Mouse (Mus musculus) liver, postnatal 0 days (tissue): ENCODE results near the gene Gm10974. TPM values are rescaled to one million over a fixed set of nuclear protein-coding genes. Genes with fewer than 3 reads are reported as not detected.

Source experiments
- ATAC-seq: fragments of 200-750 bp; cut with Nextera tagmentation; 2 replicates; pipeline ENCODE4 v1.8.0; 2017; ENCODE audit warnings: mild to moderate bottlenecking, moderate library complexity
- DNase-seq: peaks from one replicate; pipeline ENCODE4 v3.0.0-alpha.2; 2016
- H3K27ac ChIP-seq: fragments of 300-500 bp; sonication (generic); 2 replicates; pipeline ENCODE4 v1.5.1; 2014; ENCODE audit warnings: antibody characterized with exemption, moderate library complexity, mild to moderate bottlenecking, low read depth
- H3K27me3 ChIP-seq: fragments of 300-500 bp; sonication (generic); 2 replicates; pipeline ENCODE4 v1.6.1; 2014; ENCODE audit warnings: low read length, control low read depth, mixed read lengths; ENCODE audit not compliant: insufficient read depth
- H3K36me3 ChIP-seq: fragments of 300-500 bp; sonication (generic); replicated peaks from 2 replicates; pipeline ENCODE4 v1.6.1; 2014; ENCODE audit warnings: mild to moderate bottlenecking, control low read depth, low read length, moderate library complexity, mixed read lengths; ENCODE audit not compliant: insufficient read depth
- H3K4me1 ChIP-seq: fragments of 300-500 bp; sonication (generic); 2 replicates; pipeline ENCODE4 v1.6.1; 2014; ENCODE audit warnings: antibody characterized with exemption, mild to moderate bottlenecking, control low read depth; ENCODE audit not compliant: insufficient read depth
- H3K4me2 ChIP-seq: fragments of 300-500 bp; sonication (generic); 2 replicates; pipeline ENCODE4 v1.6.1; 2014; ENCODE audit warnings: low read depth, mild to moderate bottlenecking, low read length, moderate library complexity, mixed read lengths
- H3K4me3 ChIP-seq: fragments of 300-500 bp; sonication (generic); 2 replicates; pipeline ENCODE4 v1.5.1; 2014; ENCODE audit warnings: low read depth, low read length
- H3K9ac ChIP-seq: fragments of 300-500 bp; sonication (generic); replicated peaks from 2 replicates; pipeline ENCODE4 v1.6.1; 2014; ENCODE audit warnings: mild to moderate bottlenecking, moderate library complexity
- H3K9me3 ChIP-seq: fragments of 300-500 bp; sonication (generic); 2 replicates; pipeline ENCODE4 v1.6.1; 2016; ENCODE audit warnings: mild to moderate bottlenecking, control low read depth, low read length, mixed read lengths
- CTCF ChIP-seq: sonication (generic); IDR thresholded peaks from 2 replicates; pipeline ENCODE4 v1.5.1; 2016; ENCODE audit warnings: antibody characterized with exemption, low read depth
- EP300 ChIP-seq: IDR thresholded peaks from 2 replicates; pipeline ENCODE4 v1.6.1; 2016; ENCODE audit warnings: antibody characterized with exemption, low read depth, mild to moderate bottlenecking
- WGBS: fragments of 180-500 bp; shearing (Covaris S2); extraction: QIAGEN DNeasy Blood & Tissue Kit; methylation state at CpG from one replicate; pipeline ENCODE4 v1.1.7; 2014; ENCODE audit not compliant: insufficient replicate concordance; 5-methylcytosine and 5-hydroxymethylcytosine counted together
- polyA plus RNA-seq: library from polyadenylated mRNA; unstranded; fragments of >200 nt; fragmentation: Nextera tagmentation; extraction: Ambion mirVana; gene quantifications from 2 replicates; pipeline ENCODE4 v1.2.1, GENCODE M21; 2015

Gm10974 gene
- polyA plus RNA-seq, 1 experiment from 2014 or later: not detected

DNA sequence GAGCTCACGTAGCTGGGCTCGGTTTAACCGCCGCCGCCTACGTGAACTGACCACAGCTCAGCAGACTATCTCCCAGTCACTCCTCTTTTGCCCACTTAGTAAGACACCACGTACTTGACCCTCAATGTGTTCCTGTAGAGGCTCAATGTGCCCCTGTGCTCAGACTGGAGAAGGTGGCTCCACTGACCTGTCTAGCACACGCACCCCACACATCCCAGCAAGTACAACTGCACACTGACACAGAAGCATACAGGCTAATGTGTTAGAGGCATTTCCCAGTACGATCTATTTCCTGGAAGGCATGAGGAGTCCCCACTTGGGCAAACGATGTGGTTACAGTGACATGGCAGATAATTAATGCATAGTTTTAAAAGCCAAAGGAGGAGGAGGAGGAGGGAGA, 10.9 kb downstream of the Gm10974 start:
- Histone ChIP-seq H3K9ac (no peak overlapping the region), H3K27ac (no peak overlapping the region), H3K9me3 (no peaks in the 10 kb centered on the region), H3K4me2 (no peak overlapping the region), H3K4me3 (no peak overlapping the region), H3K4me1 (0 out of 2 replicates have a peak, but pooled peaks cover under 1% of the 10 kb centered on the region), H3K27me3 (no peaks in the 10 kb centered on the region), H3K36me3 (peaks cover 9% of the 10 kb centered on the region; the same call in 1 of the 2 replicates)
- no peak for TF ChIP-seq EP300
- TF ChIP-seq CTCF: no peak
- ATAC-seq: no peak
- no peak for DNase-seq
- WGBS: 68% methylated on average over 10 of the region's 10 CpGs

DNA sequence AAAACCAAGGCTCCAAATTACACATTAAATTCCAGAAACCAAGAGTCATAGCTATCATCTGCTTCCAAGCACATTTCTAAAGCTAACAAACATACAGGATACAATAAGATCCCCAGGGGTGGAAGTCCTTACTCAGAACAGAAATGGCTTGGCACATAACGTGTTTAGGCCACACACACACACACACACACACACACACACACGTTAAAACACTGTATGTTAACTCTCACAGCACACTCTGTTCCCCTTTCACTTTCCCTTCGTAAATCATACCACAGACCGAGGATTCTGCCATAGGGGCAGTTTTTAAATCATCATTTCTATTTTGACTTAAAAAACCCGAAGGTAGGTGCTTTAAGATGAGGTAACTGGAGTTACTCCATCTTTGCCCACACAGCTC, 18.5 kb downstream of the Gm10974 start:
- no peak for DNase-seq
- H3K4me2 ChIP-seq: peak overlapping the region; percentile 45
- H3K9ac ChIP-seq: no peak overlapping the region
- H3K36me3 ChIP-seq: peaks cover 5% of the 10 kb centered on the region; the same call in 1 of the 2 replicates
- no peak overlapping the region for H3K4me3 ChIP-seq
- H3K9me3 ChIP-seq: no peaks in the 10 kb centered on the region
- no peak for ATAC-seq
- 38% methylated on average over 5 of the region's 5 CpGs for WGBS
- H3K27me3 ChIP-seq: no peaks in the 10 kb centered on the region
- H3K27ac ChIP-seq: no peak overlapping the region; the same call in 1 of the 2 replicates
- no peak for TF ChIP-seq CTCF
- TF ChIP-seq EP300: 0 out of 2 replicates have a peak, but pooled peaks have one; percentile 13
- peaks cover 8% of the 10 kb centered on the region for H3K4me1 ChIP-seq

DNA sequence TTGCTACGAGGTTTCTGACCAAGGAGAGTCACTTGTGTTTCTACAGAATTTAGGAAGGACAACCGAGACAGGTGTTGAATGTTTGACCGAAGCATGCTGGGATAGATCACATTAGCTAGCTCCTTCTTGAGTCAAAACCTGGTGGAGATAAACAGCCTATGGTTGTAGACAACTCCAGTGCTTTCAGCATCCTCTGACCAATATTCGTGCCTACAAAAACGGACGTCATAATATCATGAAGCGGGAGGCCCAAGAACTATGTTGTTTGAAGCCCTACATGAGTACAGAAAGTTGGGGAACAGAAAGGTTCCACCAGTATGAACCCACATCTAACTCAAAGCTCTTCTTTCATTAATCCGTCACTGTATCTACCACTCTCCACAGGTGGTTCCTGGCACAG, 19.2 kb downstream of the Gm10974 start:
- no peak for DNase-seq
- Histone ChIP-seq H3K36me3 (peaks cover 2% of the 10 kb centered on the region; the same call in 1 of the 2 replicates), H3K4me3 (no peak overlapping the region), H3K9ac (no peak overlapping the region), H3K27me3 (no peaks in the 10 kb centered on the region), H3K4me1 (peaks cover 8% of the 10 kb centered on the region), H3K27ac (no peak overlapping the region), H3K4me2 (no peak overlapping the region), H3K9me3 (no peaks in the 10 kb centered on the region)
- TF ChIP-seq CTCF (no peak), EP300 (no peak)
- WGBS: 79% methylated on average over 8 of the region's 8 CpGs
- ATAC-seq: no peak

DNA sequence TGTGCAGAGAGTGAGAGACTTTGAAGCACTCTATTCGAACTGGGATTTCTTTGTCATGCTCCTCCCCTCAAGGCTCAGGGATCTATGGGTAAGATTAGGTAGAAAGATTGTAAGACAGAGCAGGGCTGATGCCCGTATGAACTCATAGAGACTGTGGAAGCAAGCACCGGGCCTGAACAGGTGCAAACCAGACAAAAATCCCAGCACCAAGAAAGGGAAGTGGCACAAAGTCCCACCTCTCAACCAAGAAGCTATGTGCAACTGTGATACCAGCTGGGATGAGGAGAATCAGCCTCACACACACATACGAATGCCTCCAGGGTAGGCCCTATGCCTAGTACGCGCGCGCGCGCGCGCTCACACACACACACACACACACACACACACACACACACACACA, 20.1 kb downstream of the Gm10974 start:
- Histone ChIP-seq H3K4me3 (no peak overlapping the region), H3K4me2 (no peak overlapping the region), H3K27me3 (no peaks in the 10 kb centered on the region), H3K9me3 (no peaks in the 10 kb centered on the region), H3K36me3 (0 out of 2 replicates have a peak, but pooled peaks cover 2% of the 10 kb centered on the region), H3K27ac (no peak overlapping the region), H3K9ac (no peak overlapping the region), H3K4me1 (peaks cover 8% of the 10 kb centered on the region)
- 85% methylated on average over 12 of the region's 12 CpGs for WGBS
- ATAC-seq: no peak
- TF ChIP-seq CTCF (no peak), EP300 (no peak)
- DNase-seq: no peak

DNA sequence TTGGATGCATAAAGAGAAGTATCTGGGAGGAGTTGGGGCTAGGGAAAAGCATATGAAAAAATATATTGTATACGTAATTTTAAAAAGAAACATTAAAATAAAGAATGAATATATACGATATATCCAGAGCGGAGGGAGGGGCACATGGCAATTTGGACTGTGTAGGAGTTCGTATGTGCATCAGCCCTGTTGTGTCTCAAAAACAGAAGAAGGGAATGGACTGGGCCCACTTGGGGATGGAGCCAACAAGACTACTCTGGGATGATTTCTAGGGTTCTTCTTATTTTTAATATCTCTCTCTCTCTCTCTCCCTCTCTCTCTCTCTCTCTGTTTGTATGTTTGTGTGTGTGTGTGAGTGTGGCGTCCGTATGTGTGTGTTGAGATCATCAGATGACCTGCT, 20.7 kb downstream of the Gm10974 start:
- ATAC-seq (no peak), DNase-seq (no peak)
- H3K4me2 ChIP-seq: no peak overlapping the region
- H3K27ac ChIP-seq: no peak overlapping the region
- H3K4me3 ChIP-seq: no peak overlapping the region
- H3K27me3 ChIP-seq: no peaks in the 10 kb centered on the region
- no peak overlapping the region for H3K9ac ChIP-seq
- H3K36me3 ChIP-seq: no peaks in the 10 kb centered on the region
- H3K9me3 ChIP-seq: no peaks in the 10 kb centered on the region
- WGBS: 83% methylated on average over 6 of the region's 6 CpGs
- TF ChIP-seq EP300: no peak
- no peak for TF ChIP-seq CTCF
- peaks cover 8% of the 10 kb centered on the region for H3K4me1 ChIP-seq

DNA sequence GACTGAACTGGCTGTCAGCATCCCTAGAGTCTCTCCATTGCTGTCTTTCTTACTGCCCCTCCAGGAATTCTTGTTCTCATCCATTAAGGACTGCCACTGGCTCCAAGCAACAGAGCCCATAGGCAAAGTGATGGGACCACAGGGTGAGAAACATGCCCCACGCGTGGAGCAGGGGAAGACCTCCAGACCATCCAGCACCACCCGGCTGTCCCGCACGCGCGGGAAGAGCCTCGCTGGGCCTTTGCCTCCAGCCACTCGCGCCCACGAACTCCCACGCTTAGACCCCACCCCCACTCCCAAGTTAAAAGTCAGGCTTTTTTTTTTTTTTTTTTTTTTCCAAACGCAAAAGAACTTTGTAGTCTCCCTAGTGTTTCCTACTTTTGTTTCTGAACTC, 21.7 kb downstream of the Gm10974 start:
- Histone ChIP-seq H3K36me3 (no peaks in the 10 kb centered on the region), H3K9ac (peak overlapping the region; percentile 78), H3K4me1 (peaks cover 8% of the 10 kb centered on the region), H3K9me3 (no peaks in the 10 kb centered on the region), H3K4me2 (peak overlapping the region; percentile 98), H3K4me3 (peak overlapping the region; percentile 64), H3K27ac (peak overlapping the region; percentile 81), H3K27me3 (no peaks in the 10 kb centered on the region)
- ATAC-seq (no peak), DNase-seq (no peak)
- 3% methylated on average over 13 of the region's 13 CpGs for WGBS
- TF ChIP-seq EP300 (no peak), CTCF (no peak)

DNA sequence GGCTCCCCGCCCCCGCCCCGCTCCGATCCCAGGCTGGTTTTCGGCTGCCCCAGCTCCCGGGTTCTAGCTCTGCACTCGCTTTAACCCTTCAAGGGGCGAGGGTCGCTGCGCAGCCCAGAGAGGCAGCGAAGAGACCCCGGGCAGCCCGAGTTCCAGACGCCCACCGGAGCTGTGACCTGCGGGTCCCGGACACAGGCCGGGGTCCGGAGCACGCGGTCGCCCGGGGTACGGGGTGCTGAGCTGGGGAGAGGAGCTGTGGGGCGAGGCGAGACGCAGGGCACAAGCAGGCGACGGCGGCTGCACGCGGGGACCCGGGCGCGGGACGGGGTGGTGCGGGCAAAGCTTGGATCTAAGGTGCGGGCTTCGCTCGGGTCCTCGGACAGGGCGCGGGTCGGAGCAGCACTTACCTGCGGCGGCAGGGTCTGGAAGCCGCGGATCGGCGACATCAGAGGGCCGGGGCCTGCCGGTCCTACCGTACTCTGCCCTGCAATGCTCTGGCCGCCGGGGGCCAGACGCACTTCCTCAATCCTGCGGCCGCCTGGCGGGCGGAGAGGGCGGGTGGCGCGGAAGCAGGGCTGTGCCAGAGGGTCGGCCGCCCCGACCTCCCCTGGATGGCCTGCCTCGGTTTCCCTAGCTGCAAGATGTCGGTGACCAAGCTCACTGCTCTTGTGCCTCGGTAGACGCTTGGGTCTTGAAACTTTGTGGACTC, 22.3 kb downstream of the Gm10974 start, which contains the start of gene Lrrk1:
Lrrk1 (minus strand) TSS at position 538 of the 709 bp plus-strand sequence.
- Histone ChIP-seq H3K36me3 (no peaks in the 10 kb centered on the region), H3K4me2 (peak within 1 kb of the TSS; percentile 98), H3K27me3 (no peaks in the 10 kb centered on the region), H3K9ac (peak within 1 kb of the TSS; percentile 78), H3K9me3 (no peaks in the 10 kb centered on the region), H3K4me3 (peak within 1 kb of the TSS; percentile 64), H3K27ac (peak within 1 kb of the TSS; percentile 81), H3K4me1 (peaks cover 8% of the 10 kb centered on the region)
- DNase-seq (peak; percentile 78), ATAC-seq (peak; percentile 75)
- under 1% methylated on average over 63 of the region's 70 CpGs for WGBS
- no peak for TF ChIP-seq EP300
- TF ChIP-seq CTCF: peak; percentile 61
